Mouse (Mus musculus) gastrocnemius, postnatal 14 days (tissue): Measurements from ENCODE around the gene Efhd1. TPM values are rescaled to one million over a fixed set of nuclear protein-coding genes. Genes with fewer than 3 reads are reported as not detected.

Experiments used
- DNase-seq: peaks from one replicate; pipeline ENCODE4 v3.0.0; 2021; ENCODE audit warnings: mixed read lengths
- intact Hi-C: fragments of 180-260 bp; cut with DNase I; formaldehyde crosslinking; loops from one replicate; pipeline ENCODE4 v1.15.1; 2025; ENCODE audit warnings: low total_unique reads
- total RNA-seq, 2 experiments: library from RNA; stranded (reverse); gene quantifications; 2 replicates each; pipeline ENCODE4 v1.2.3; 2021

The Efhd1 gene
- total RNA-seq, 2 experiments from 2014 or later, result 5.8 to 14.6 TPM

GRCm38 (mm10) chr1:87265200-87265599 lies 1.0 kb downstream of the Efhd1 start:
- intact Hi-C loops, result no loop called here
- no peak for DNase-seq

GRCm38 (mm10) chr1:87266296-87267090 lies 2.3 kb downstream of the Efhd1 start:
- intact Hi-C loops, result no loop called here
- DNase-seq, result no peak

- no peak for DNase-seq
These were observed 6.0 kb downstream of the Efhd1 start for GRCm38 (mm10) chr1:87270204-87270603.

GRCm38 (mm10) chr1:87270641-87271467 lies 6.7 kb downstream of the Efhd1 start:
- intact Hi-C loops, result no loop called here
- peak; percentile 70 for DNase-seq

More at GRCm38 (mm10) chr1:87270204-87270603, 6.0 kb downstream of the Efhd1 start:
- intact Hi-C loops, result no loop called here

GRCm38 (mm10) chr1:87271596-87271995 lies 7.4 kb downstream of the Efhd1 start:
- DNase-seq, result no peak
- intact Hi-C loops, result no loop called here

GRCm38 (mm10) chr1:87272462-87272861 lies 8.3 kb downstream of the Efhd1 start:
- intact Hi-C loops, result no loop called here
- DNase-seq, result no peak

- peak; percentile 27 for DNase-seq
- intact Hi-C loops, result no loop called here
These were observed 9.4 kb downstream of the Efhd1 start for GRCm38 (mm10) chr1:87273514-87273942.

- intact Hi-C loops, result no loop called here
- no peak for DNase-seq
These were observed 10.0 kb downstream of the Efhd1 start for GRCm38 (mm10) chr1:87274134-87274533.

GRCm38 (mm10) chr1:87275151-87275550 lies 11.0 kb downstream of the Efhd1 start:
- intact Hi-C loops, result no loop called here
- DNase-seq, result no peak

GRCm38 (mm10) chr1:87276056-87276455 lies 11.9 kb downstream of the Efhd1 start:
- intact Hi-C loops, result no loop called here
- no peak for DNase-seq

GRCm38 (mm10) chr1:87280281-87280680 lies 16.1 kb downstream of the Efhd1 start:
- intact Hi-C loops, result no loop called here

GRCm38 (mm10) chr1:87281599-87282412 lies 17.6 kb downstream of the Efhd1 start:
- DNase-seq, result no peak
- intact Hi-C loops, result no loop called here

More at GRCm38 (mm10) chr1:87280281-87280680, 16.1 kb downstream of the Efhd1 start:
- no peak for DNase-seq

- intact Hi-C loops, result no loop called here
- DNase-seq, result no peak
These were observed 18.2 kb downstream of the Efhd1 start for GRCm38 (mm10) chr1:87282413-87282788.

- no peak for DNase-seq
- intact Hi-C loops, result no loop called here
These were observed 19.3 kb downstream of the Efhd1 start for GRCm38 (mm10) chr1:87283410-87283960.

- intact Hi-C loops, result no loop called here
- DNase-seq, result no peak
These were observed 22.9 kb downstream of the Efhd1 start for GRCm38 (mm10) chr1:87287105-87287504.

- DNase-seq, result no peak
- intact Hi-C loops, result no loop called here
These were observed 27.3 kb downstream of the Efhd1 start for GRCm38 (mm10) chr1:87291416-87291815.

GRCm38 (mm10) chr1:87292420-87293190 lies 28.4 kb downstream of the Efhd1 start:
- intact Hi-C loops, result loop anchor here (2.0 kb wide), 1 partner anchor 46 kb away; no protein-coding TSS in a partner anchor
- peak; percentile 61 for DNase-seq

GRCm38 (mm10) chr1:87294063-87294710 lies 30.0 kb downstream of the Efhd1 start:
- intact Hi-C loops, result no loop called here
- no peak for DNase-seq
